9 mouse cellular contexts compared by ENCODE assay signal in the genomic region with DNA sequence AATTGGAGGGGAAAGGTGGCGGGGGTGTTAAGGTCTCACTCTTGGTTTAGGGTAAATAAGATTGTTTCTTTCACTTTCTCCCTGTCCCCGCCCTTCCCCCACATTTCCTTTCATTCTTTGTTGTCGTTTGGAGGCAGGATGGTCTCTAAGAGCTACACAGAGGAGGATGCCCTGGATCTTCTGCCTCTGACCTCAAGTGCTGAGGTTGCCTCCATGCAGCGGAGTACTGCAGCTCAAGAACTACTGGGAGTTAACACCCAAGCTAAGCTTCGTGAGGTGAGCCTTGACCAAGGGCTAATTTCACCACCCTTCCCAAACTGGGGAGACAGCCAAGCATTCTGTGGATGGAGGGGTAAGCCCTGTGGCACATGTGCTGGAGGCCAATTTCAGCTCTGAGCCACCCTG. TPM values are rescaled to one million over a fixed set of nuclear protein-coding genes. Genes with fewer than 3 reads are reported as not detected.
DNase-seq lines count a peak whose midpoint lies in the region; ATAC-seq and TF ChIP-seq lines count a peak whose summit lies in the region.
"Had no signal": no experiment of that assay in that cellular context is flagged by ENCODE, and none has a peak within 500 bp of the region (broad histone marks: within the 10 kb centered on the region; RNA-seq: fewer than 3 reads in every experiment).

No protein-coding gene starts in this region.

- peak; percentile 26; the same call in 1 of the 2 replicates for TF ChIP-seq POLR2A in lung, adult 2 months (IDR thresholded peaks at IDR 0.05; ENCODE audit: borderline replicate concordance, extremely low read depth, low read depth, low read length)
- no peak for TF ChIP-seq POLR2A in bone marrow, adult 2 months (IDR thresholded peaks at IDR 0.05; ENCODE audit: borderline replicate concordance, control insufficient read depth, low read depth, low read length)

- no peak for TF ChIP-seq CTCF in lung, adult 2 months (IDR thresholded peaks at IDR 0.05; ENCODE audit: insufficient read depth, low read length)
- TF ChIP-seq CTCF in bone marrow, adult 2 months (IDR thresholded peaks at IDR 0.05; ENCODE audit: control insufficient read depth, insufficient read depth, low read length), result no peak

- no peak overlapping the region for H3K9ac ChIP-seq in liver, embryonic 12.5 days
- H3K9ac ChIP-seq: hindbrain, embryonic 12.5 days had no signal

- no peak overlapping the region for H3K4me3 ChIP-seq in lung, adult 2 months (replicated peaks; ENCODE audit: extremely low read depth, low read depth, low read length)
- H3K4me3 ChIP-seq in bone marrow, adult 2 months (replicated peaks; ENCODE audit: control insufficient read depth, low read depth, low read length), result peak overlapping the region; percentile 10
- H3K4me3 ChIP-seq in liver, embryonic 12.5 days, result no peak overlapping the region
- H3K4me3 ChIP-seq: hindbrain, embryonic 12.5 days had no signal

- no peaks in the 10 kb centered on the region for H3K9me3 ChIP-seq in liver, embryonic 12.5 days (replicated peaks)
- H3K9me3 ChIP-seq: hindbrain, embryonic 12.5 days had no signal

- intact Hi-C loops in left cerebral cortex, postnatal 14 days (cut with DNase I), result no loop called here

- H3K36me3 ChIP-seq in liver, embryonic 12.5 days, result no peaks in the 10 kb centered on the region
- H3K36me3 ChIP-seq: hindbrain, embryonic 12.5 days had no signal

- 38% methylated on average over 5 of the region's 5 CpGs for WGBS in lung, adult 2 months
- 19% methylated on average over 5 of the region's 5 CpGs for WGBS in bone marrow, adult 2 months
- 42% methylated on average over 5 of the region's 5 CpGs for WGBS in liver, embryonic 12.5 days (ENCODE audit: insufficient replicate concordance)

- no peaks in the 10 kb centered on the region for H3K27me3 ChIP-seq in liver, embryonic 12.5 days (replicated peaks)
- H3K27me3 ChIP-seq: hindbrain, embryonic 12.5 days had no signal

- peaks cover 65% of the 10 kb centered on the region for H3K4me1 ChIP-seq in lung, adult 2 months (ENCODE audit: control insufficient read depth, insufficient read depth, low read length)
- peaks cover 17% of the 10 kb centered on the region for H3K4me1 ChIP-seq in bone marrow, adult 2 months (ENCODE audit: control insufficient read depth, insufficient read depth, low read length)
- H3K4me1 ChIP-seq in liver, embryonic 12.5 days, result peaks cover 84% of the 10 kb centered on the region

- peak overlapping the region; percentile 56 for H3K4me2 ChIP-seq in liver, embryonic 12.5 days
- H3K4me2 ChIP-seq: hindbrain, embryonic 12.5 days had no signal

- H3K27ac ChIP-seq in bone marrow, adult 2 months (ENCODE audit: control insufficient read depth, insufficient read depth, low read depth, low read length, poor library complexity), result peak overlapping the region; percentile 85
- 0 out of 2 replicates have a peak overlapping the region, but pooled peaks have one; percentile 10 for H3K27ac ChIP-seq in liver, embryonic 12.5 days
- H3K27ac ChIP-seq: hindbrain, embryonic 12.5 days had no signal

- no peak for ATAC-seq in liver, embryonic 12.5 days

- no peak for DNase-seq in lung, adult 2 months
- no peak for DNase-seq in lung, adult 18-20 months
- DNase-seq in thymus, postnatal 0 days (ENCODE audit: low spot score), result peak; percentile 71
- no peak for DNase-seq in right cerebral cortex, postnatal 14 days
- DNase-seq in left cerebral cortex, postnatal 14 days (ENCODE audit: low spot score in 2 of 2), result no peak
- DNase-seq in gastrocnemius, postnatal 25 days, result no peak

RNA-seq across cellular contexts. Expression of a gene that starts 12.2 kb away (rescaled TPM):
- polyA plus RNA-seq in lung, adult 2 months (2012; rRNA removed), result 405 and 537 TPM in 2 replicates
- 60.4 and 90.4 TPM in 2 replicates for polyA plus RNA-seq in bone marrow, adult 2 months (2011; ENCODE audit: insufficient read depth, insufficient read length, low replicate concordance, missing spikeins)
- polyA plus RNA-seq in liver, embryonic 12.5 days (2016; fragmentation: Nextera tagmentation; extraction: Ambion mirVana), result 88.3 and 93.3 TPM in 2 replicates
- polyA plus RNA-seq in thymus, postnatal 0 days (2015; fragmentation: Nextera tagmentation; extraction: Ambion mirVana), result 85.6 and 85.9 TPM in 2 replicates
- 10 to 100 TPM; 60.5 to 61.7 TPM for total RNA-seq in left cerebral cortex, postnatal 14 days (2021)
- total RNA-seq in gastrocnemius, postnatal 25 days (2021), result 10 to 100 TPM; 28.4 to 33.7 TPM
